Mouse (Mus musculus) frontal cortex, postnatal 14 days (tissue): ENCODE results near the gene Lrrtm1.

Source experiments
- DNase-seq, 2 experiments: peaks; one replicate each; pipeline ENCODE4 v3.0.0; 2022; ENCODE audit warnings: low spot score in 2 of 2

Lrrtm1 gene

GRCm38 (mm10) chr6:77306796-77307195 lies 64.3 kb downstream of the Lrrtm1 start:
- no peak for DNase-seq
